Mouse (Mus musculus): ENCODE results near the gene Wrnip1.

Gene Wrnip1

GRCm38 (mm10) chr13:32807624-32808023, 5.8 kb downstream of the Wrnip1 start:
- DNase-seq (ENCODE audit: low spot score) = no peak

DNA sequence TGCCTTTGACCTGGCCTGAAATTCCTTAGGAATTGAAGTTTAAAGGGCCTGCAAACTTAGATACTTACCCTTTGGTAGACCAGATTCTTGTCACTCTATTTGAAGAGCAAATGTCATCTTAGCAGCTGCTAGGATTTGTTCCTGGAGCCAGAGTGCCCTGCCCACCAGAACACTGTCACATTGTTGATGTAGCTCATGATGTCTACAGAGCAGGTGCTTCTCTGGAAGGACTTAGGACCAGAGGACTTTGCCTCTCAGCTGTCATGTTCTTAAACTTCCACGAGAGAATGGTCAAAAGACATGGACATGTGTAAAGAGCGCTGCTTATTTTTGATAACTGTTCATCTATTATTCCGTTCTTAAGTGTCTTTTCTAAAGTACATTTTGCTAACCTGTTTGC, 17.4 kb downstream of the Wrnip1 start:
- no peak for DNase-seq (ENCODE audit: low spot score)

- no peak for DNase-seq (ENCODE audit: low spot score)
These were observed 18.1 kb downstream of the Wrnip1 start for GRCm38 (mm10) chr13:32819926-32820325.

DNA sequence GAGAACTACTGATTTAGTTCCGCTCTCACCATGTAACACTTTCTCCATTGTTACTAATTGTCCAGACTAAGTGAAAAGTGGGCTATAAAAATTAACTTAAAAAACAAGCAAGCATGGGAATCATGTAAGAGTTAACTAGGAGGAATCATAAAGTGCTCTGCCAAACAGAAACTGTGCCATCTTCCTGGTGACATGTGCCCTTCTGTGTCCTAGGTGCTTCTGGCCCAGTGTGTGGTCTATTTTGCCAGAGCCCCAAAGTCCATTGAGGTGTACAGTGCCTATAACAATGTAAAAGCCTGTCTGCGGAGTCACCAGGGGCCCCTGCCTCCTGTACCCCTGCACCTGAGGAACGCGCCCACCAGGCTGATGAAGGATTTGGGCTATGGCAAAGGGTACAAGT, 19.8 kb downstream of the Wrnip1 start:
- DNase-seq (ENCODE audit: low spot score) = no peak

DNA sequence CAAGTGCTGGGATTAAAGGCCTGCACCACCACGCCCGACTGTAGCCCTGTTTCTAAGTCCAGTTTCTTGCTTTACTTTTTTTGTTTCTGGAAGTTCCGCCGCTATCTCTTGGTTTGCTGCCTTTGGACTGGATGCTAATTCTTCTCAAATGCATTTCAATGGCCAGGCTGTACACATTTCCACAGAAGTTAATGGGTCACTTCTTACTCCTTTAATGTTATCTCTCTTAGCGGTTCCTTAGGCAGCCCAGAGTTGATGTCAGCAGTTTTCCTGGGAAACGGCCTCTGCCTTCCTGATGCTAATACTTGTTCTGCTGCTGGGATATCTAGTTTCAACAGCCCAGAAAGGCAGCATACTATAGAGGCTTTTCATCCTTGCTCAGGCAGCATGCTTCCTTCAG, 21.3 kb downstream of the Wrnip1 start:
- DNase-seq (ENCODE audit: low spot score) = no peak

GRCm38 (mm10) chr13:32824377-32825330, 22.8 kb downstream of the Wrnip1 start:
- no peak for DNase-seq (ENCODE audit: low spot score)

DNA sequence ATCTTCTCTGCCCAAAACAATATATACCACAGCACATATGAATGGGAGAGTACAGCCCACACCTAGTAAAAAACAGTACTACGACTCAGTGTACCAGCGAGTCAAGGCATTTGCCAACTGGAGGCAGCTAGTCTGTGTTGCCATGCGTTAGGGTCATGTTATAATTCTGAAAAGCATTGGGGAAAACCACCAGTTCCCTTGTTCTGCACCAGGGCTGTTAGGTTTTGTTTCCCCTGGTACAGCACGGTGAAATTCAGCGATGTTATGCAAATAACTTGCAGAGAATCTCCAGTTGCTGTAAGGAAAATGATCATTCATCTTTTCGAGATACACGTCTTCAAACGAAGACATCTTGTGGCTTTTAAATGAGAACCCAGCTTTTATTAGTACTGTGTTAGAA, 23.7 kb downstream of the Wrnip1 start:
- no peak for DNase-seq (ENCODE audit: low spot score)

GRCm38 (mm10) chr13:32827111-32827822, 25.4 kb downstream of the Wrnip1 start:
- DNase-seq (ENCODE audit: low spot score) = no peak

GRCm38 (mm10) chr13:32827951-32828350, 26.1 kb downstream of the Wrnip1 start:
- peak; percentile 47 for DNase-seq (ENCODE audit: low spot score)

- DNase-seq (ENCODE audit: low spot score) = no peak
These were observed 27.0 kb downstream of the Wrnip1 start for GRCm38 (mm10) chr13:32828886-32829285.

DNA sequence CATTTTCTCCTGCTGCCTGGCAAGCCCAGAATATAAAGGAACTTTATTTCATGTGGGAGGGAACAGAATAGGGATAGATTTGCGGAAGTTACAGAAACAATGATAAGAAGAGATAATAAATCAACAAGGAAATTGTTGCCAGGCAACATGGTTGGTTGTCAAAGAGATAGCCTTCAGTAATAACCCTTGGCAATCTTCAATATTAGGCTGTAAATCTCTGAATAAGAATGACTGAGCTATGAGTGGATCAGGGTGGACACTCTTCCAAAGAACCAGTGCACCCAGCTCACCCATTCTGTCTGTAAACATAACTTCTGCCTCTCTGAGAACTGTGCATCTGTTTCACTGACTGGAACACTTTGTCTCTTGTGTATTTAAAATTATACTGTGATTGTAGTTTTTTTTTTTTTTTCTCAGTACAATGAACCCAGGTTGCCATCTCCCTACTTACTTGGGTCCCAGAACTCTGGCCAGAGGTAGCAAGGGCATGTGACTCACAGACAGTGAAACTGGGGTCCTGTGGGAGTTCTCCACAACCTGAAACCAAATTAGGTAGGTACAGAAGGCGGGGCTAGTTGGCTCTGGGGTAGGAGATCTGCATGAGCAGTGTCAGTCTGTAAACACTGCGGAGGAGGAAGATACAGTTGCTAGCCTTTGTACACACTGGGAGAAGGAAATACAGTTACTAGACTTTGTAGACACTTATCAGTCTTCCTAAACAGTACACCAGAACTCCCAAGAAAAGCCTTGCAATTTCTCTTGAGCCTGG, 29.9 kb downstream of the Wrnip1 start:
- peak; percentile 22 for DNase-seq (ENCODE audit: low spot score)

DNA sequence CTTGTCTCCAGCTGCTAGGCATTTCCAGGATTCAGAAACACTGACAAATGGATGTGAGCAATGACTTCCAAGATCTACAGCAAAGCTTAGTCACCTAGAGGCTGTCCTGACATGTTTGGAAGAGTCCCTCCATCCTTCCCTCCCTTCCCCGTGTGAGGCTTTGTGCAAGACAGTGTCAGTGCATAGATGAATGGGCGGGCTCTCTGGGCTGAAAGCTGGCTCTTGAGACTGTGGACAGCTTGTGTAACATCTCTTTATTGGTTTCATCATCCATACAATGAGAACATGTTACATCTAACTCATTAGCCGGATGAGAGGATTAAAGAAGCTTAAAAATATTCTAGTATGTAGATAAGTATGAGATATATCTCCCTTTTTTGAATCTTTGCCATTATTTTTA, 30.9 kb downstream of the Wrnip1 start:
- no peak for DNase-seq (ENCODE audit: low spot score)

- DNase-seq (ENCODE audit: low spot score) = peak; percentile 22
These were observed 31.4 kb downstream of the Wrnip1 start for GRCm38 (mm10) chr13:32833237-32833636.

DNA sequence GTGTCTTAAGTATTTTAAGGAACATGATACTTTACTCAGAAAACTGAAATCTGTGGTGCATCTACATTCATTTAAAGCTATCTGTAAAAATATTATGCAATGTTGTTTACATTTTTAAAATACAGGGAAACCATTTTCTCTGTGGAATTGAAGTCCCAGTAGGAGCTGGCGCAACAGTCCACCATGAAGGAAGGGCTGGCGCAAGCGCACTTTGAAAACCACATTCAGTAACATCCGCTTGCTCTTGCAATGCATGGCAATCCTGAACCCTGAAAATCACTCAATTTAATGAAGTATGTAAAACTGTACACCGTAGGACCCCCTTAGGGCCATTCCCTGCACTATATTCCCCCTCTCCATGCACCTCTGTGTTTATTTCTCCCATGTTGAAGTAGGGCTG, 32.7 kb downstream of the Wrnip1 start:
- DNase-seq (ENCODE audit: low spot score) = no peak

- DNase-seq (ENCODE audit: low spot score) = no peak
These were observed 37.5 kb downstream of the Wrnip1 start for GRCm38 (mm10) chr13:32839314-32839713.

GRCm38 (mm10) chr13:32841349-32841748, 39.5 kb downstream of the Wrnip1 start:
- no peak for DNase-seq (ENCODE audit: low spot score)

DNA sequence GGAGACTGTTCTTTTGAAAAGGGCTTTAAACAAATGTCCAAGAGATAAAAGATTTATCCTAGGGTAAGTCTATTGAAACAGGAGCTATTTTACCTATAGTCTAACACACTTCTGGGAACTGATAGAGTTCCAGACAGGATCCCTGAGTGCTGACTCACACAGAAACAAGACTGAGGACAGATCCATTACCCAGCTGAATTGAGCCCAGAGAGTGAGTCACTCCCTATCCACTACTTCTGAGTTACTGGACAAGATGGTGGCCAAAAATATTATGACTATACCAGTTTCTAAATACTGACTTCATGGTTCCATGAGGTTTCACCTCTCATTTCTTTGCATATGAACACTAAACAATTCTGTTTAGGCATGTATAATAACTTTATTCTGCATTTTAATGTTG, 44.4 kb downstream of the Wrnip1 start:
- no peak for DNase-seq (ENCODE audit: low spot score)

DNA sequence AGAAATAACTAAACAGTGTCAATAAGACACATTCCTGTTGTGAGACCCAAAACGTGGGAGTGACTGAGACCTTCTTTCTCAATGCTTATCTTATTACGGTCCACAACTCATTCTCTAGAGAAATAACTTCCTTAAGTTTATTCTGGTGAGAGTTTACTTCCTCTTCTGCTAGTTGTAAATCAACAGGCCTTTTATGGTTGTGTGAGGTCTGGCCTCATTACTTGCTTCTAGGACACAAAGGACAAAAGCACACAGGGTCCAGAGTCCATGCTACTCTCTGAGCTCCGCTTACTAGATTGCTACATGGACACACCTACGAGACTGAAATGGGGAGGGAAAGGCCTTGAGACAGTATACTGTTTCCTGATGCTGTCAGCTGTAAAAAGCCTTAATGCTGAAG, 47.3 kb downstream of the Wrnip1 start:
- DNase-seq (ENCODE audit: low spot score) = no peak

GRCm38 (mm10) chr13:32849531-32850123, 47.8 kb downstream of the Wrnip1 start:
- no peak for DNase-seq (ENCODE audit: low spot score)

DNA sequence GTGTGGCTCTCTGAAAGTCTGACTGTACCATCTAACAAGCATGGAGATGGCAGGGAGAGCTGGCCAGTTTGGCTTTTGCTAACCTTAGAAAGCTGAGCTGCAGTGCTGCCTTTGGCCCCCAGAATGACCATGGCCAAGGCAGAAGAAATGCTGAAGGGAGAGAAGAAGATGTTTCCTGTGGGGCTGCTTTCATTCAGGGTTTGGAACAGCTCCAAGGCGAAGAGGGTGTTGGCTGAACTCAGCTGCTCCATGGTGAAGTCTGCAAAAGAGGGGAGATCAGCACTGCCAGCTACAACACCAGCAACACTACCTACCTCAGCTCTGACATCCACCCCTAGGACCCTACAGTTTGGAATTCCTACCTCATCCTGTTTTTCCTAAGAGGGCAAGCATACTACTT, 48.3 kb downstream of the Wrnip1 start:
- no peak for DNase-seq (ENCODE audit: low spot score)

DNA sequence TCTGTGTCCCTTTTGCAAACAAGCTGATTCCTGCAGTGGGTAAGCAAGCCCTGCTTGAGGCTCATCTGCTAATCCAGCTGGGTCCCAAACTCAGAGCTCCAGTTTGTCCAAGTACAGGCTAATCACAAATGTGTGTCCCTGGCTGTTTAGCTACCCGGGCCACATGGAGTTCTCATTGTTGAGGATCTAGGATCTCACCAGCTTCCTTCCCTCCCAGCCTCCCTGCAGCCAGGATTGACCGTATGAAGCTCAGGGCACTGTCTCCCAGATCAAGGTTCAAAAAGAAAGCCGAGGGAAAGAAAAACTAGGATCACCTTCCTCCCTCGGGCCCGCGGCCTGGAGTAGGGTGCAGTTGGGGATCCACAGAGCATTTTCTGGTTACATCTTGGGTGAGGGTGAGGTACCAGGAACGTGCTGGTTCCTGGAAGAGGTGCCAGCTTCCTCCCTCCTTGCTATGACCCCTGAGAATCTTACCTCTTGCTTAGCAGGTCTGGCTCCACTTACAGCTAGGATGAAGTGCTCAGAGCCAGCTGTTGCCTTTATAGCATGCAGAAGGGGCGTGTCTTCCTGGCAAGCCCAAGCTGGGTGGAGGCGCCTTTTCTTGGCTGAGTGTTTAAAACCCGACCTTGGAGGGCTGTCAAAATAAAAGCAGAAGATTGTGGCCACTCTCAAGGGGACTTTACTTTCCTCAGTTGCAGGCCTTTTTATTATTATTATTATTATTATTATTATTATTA, 49.0 kb downstream of the Wrnip1 start, which contains the start of gene Serpinb1a:
Gene Serpinb1a (minus strand): TSS at position 518 of the 737 bp plus-strand sequence.
- no peak for DNase-seq (ENCODE audit: low spot score)
